Mouse (Mus musculus) brain, embryonic 14.5 days (tissue): Measurements from ENCODE around the gene Olfr1176.

Source experiments
- CTCF ChIP-seq: fragments of 200-500 bp; IDR thresholded peaks from 2 replicates; pipeline ENCODE4 v1.5.1; 2012; ENCODE audit warnings: inconsistent platforms, mild to moderate bottlenecking, moderate library complexity, borderline replicate concordance; ENCODE audit not compliant: insufficient read depth, insufficient read length; ENCODE audit errors: extremely low read depth
- POLR2A ChIP-seq: fragments of 200-500 bp; IDR thresholded peaks from 2 replicates; pipeline ENCODE4 v1.6.1; 2012; ENCODE audit warnings: mild to moderate bottlenecking, inconsistent platforms, borderline replicate concordance; ENCODE audit not compliant: poor library complexity, insufficient read depth, insufficient read length, severe bottlenecking; ENCODE audit errors: extremely low read depth

DNA sequence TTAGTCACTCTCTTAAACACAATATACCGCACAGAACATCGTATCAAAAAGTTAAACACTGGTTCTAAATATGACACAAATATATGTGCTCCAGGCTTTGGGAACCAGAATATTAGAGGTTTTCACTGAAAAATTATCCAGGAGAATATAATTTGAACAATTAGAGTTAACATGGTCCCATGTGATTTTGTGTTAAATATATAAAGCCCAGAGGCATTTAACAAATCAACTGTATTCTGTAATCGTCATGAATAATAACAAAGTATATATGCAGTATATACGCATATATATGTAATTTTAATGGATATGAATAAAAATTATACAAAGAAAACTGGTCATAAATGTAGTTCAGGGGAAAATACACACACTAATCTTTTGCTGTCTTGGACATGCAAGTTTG is 21.5 kb upstream of the Olfr1176 start, which contains the start of gene Olfr1174-ps:
- no peak for TF ChIP-seq POLR2A
- no peak for TF ChIP-seq CTCF
